Comparison of ENCODE assay signal across 15 mouse cellular contexts in genomic region chr9:30834908-30835307, GRCm38 (mm10).
A peak's percentile ranks its signal among the peaks of the same experiment; 100 is the strongest.
DNase-seq lines count a peak whose midpoint lies in the region; ATAC-seq and TF ChIP-seq lines count a peak whose summit lies in the region.
"Had no signal": no experiment of that assay in that cellular context is flagged by ENCODE, and none has a peak within 500 bp of the region (broad histone marks: within the 10 kb centered on the region; RNA-seq: fewer than 3 reads in every experiment).

No protein-coding gene starts in this region.

- ATAC-seq in hindbrain, embryonic 11.5 days (ENCODE audit: low FRiP score) = no peak
- ATAC-seq in hindbrain, postnatal 0 days = no peak
- peak; percentile 41; the same call in 1 of the 2 replicates for ATAC-seq in embryonic facial prominence, embryonic 14.5 days (ENCODE audit: low read depth)
- ATAC-seq in forebrain, embryonic 13.5 days = no peak
- ATAC-seq: inflammation-experienced regulatory T-cells, adult 6 months; lung, postnatal 0 days had no signal

- no peaks in the 10 kb centered on the region for H3K27me3 ChIP-seq in hindbrain, embryonic 11.5 days (ENCODE audit: control insufficient read depth, insufficient read depth, low read length)
- no peaks in the 10 kb centered on the region for H3K27me3 ChIP-seq in hindbrain, postnatal 0 days (ENCODE audit: insufficient read depth, low read length)
- no peaks in the 10 kb centered on the region for H3K27me3 ChIP-seq in embryonic facial prominence, embryonic 10.5 days (replicated peaks; ENCODE audit: low read depth, poor library complexity, severe bottlenecking)
- no peaks in the 10 kb centered on the region for H3K27me3 ChIP-seq in embryonic facial prominence, embryonic 14.5 days (replicated peaks; ENCODE audit: control insufficient read depth, insufficient read depth, low read length)
- no peaks in the 10 kb centered on the region for H3K27me3 ChIP-seq in kidney, adult 2 months (replicated peaks; ENCODE audit: control insufficient read depth, insufficient read depth, low read length)
- no peaks in the 10 kb centered on the region for H3K27me3 ChIP-seq in forebrain, embryonic 13.5 days
- H3K27me3 ChIP-seq: liver, embryonic 13.5 days; megakaryocyte, embryonic 14.5 days had no signal

- no peak overlapping the region for H3K4me3 ChIP-seq in hindbrain, embryonic 11.5 days (ENCODE audit: low read depth, low read length)
- no peak overlapping the region for H3K4me3 ChIP-seq in hindbrain, postnatal 0 days (ENCODE audit: low read length)
- peak overlapping the region; percentile 21; the same call in 1 of the 2 replicates for H3K4me3 ChIP-seq in embryonic facial prominence, embryonic 10.5 days
- H3K4me3 ChIP-seq in embryonic facial prominence, embryonic 14.5 days (ENCODE audit: low read depth, low read length) = no peak overlapping the region
- H3K4me3 ChIP-seq in kidney, adult 2 months (ENCODE audit: insufficient read depth, low read depth, low read length) = no peak overlapping the region
- no peak overlapping the region for H3K4me3 ChIP-seq in forebrain, embryonic 13.5 days
- H3K4me3 ChIP-seq: liver, embryonic 13.5 days; megakaryocyte, embryonic 14.5 days had no signal

- WGBS in hindbrain, embryonic 11.5 days = 40% methylated on average over 4 of the region's 4 CpGs
- WGBS in hindbrain, postnatal 0 days = 32% methylated on average over 4 of the region's 4 CpGs
- WGBS in embryonic facial prominence, embryonic 10.5 days = 23% methylated on average over 4 of the region's 4 CpGs
- 15% methylated on average over 4 of the region's 4 CpGs for WGBS in embryonic facial prominence, embryonic 14.5 days
- WGBS in kidney, adult 2 months = 52% methylated on average over 4 of the region's 4 CpGs
- 56% methylated on average over 4 of the region's 4 CpGs for WGBS in forebrain, embryonic 13.5 days

- no peak overlapping the region for H3K4me2 ChIP-seq in hindbrain, embryonic 11.5 days (replicated peaks; ENCODE audit: low read depth, low read length)
- no peak overlapping the region for H3K4me2 ChIP-seq in hindbrain, postnatal 0 days (ENCODE audit: low read depth, low read length)
- 0 out of 2 replicates have a peak overlapping the region, but pooled peaks have one; percentile 7 for H3K4me2 ChIP-seq in embryonic facial prominence, embryonic 14.5 days (ENCODE audit: low read depth, low read length)
- H3K4me2 ChIP-seq in forebrain, embryonic 13.5 days = no peak overlapping the region
- H3K4me2 ChIP-seq: heart, embryonic 11.5 days; liver, embryonic 13.5 days had no signal

- no peaks in the 10 kb centered on the region for H3K9me3 ChIP-seq in hindbrain, embryonic 11.5 days (ENCODE audit: control insufficient read depth, low read length)
- no peaks in the 10 kb centered on the region for H3K9me3 ChIP-seq in hindbrain, postnatal 0 days (ENCODE audit: low read length)
- no peaks in the 10 kb centered on the region for H3K9me3 ChIP-seq in embryonic facial prominence, embryonic 10.5 days
- H3K9me3 ChIP-seq in embryonic facial prominence, embryonic 14.5 days (ENCODE audit: control insufficient read depth, low read length) = no peaks in the 10 kb centered on the region
- no peaks in the 10 kb centered on the region for H3K9me3 ChIP-seq in forebrain, embryonic 13.5 days (replicated peaks)
- H3K9me3 ChIP-seq: liver, embryonic 13.5 days had no signal

- no peak for TF ChIP-seq CTCF in hindbrain, postnatal 0 days (IDR thresholded peaks at IDR 0.05; ENCODE audit: low read depth)
- no peak for TF ChIP-seq CTCF in kidney, adult 2 months (conservative IDR thresholded peaks at IDR 0.05; ENCODE audit: insufficient read depth, insufficient read length, low read depth, low read length)

- H3K9ac ChIP-seq in hindbrain, embryonic 11.5 days (ENCODE audit: low read depth, low read length) = no peak overlapping the region
- H3K9ac ChIP-seq in hindbrain, postnatal 0 days (replicated peaks; ENCODE audit: low read length) = no peak overlapping the region
- no peak overlapping the region for H3K9ac ChIP-seq in embryonic facial prominence, embryonic 14.5 days (ENCODE audit: low read depth, low read length)
- H3K9ac ChIP-seq in forebrain, embryonic 13.5 days = no peak overlapping the region
- H3K9ac ChIP-seq: liver, embryonic 13.5 days had no signal

- no peaks in the 10 kb centered on the region for H3K4me1 ChIP-seq in hindbrain, embryonic 11.5 days (replicated peaks; ENCODE audit: control insufficient read depth, insufficient read depth, low read length)
- H3K4me1 ChIP-seq in hindbrain, postnatal 0 days (ENCODE audit: insufficient read depth, low read length) = no peaks in the 10 kb centered on the region
- peaks cover 20% of the 10 kb centered on the region for H3K4me1 ChIP-seq in embryonic facial prominence, embryonic 10.5 days
- H3K4me1 ChIP-seq in embryonic facial prominence, embryonic 14.5 days (ENCODE audit: control insufficient read depth, insufficient read depth, low read length) = peaks cover 18% of the 10 kb centered on the region
- no peaks in the 10 kb centered on the region for H3K4me1 ChIP-seq in kidney, adult 2 months (ENCODE audit: control insufficient read depth, insufficient read depth, low read length)
- no peaks in the 10 kb centered on the region for H3K4me1 ChIP-seq in forebrain, embryonic 13.5 days
- H3K4me1 ChIP-seq: liver, embryonic 13.5 days; megakaryocyte, embryonic 14.5 days had no signal

- no peak overlapping the region for H3K27ac ChIP-seq in hindbrain, embryonic 11.5 days (ENCODE audit: low read depth, low read length)
- no peak overlapping the region for H3K27ac ChIP-seq in hindbrain, postnatal 0 days
- peak overlapping the region; percentile 88 for H3K27ac ChIP-seq in embryonic facial prominence, embryonic 10.5 days (replicated peaks)
- peak overlapping the region; percentile 82 for H3K27ac ChIP-seq in embryonic facial prominence, embryonic 14.5 days (replicated peaks; ENCODE audit: low read depth, low read length)
- no peak overlapping the region for H3K27ac ChIP-seq in kidney, adult 2 months (ENCODE audit: insufficient read depth, low read depth, low read length)
- no peak overlapping the region for H3K27ac ChIP-seq in forebrain, embryonic 13.5 days
- H3K27ac ChIP-seq: liver, embryonic 13.5 days had no signal

- H3K36me3 ChIP-seq in hindbrain, embryonic 11.5 days (ENCODE audit: control insufficient read depth, insufficient read depth, low read length) = no peaks in the 10 kb centered on the region
- no peaks in the 10 kb centered on the region for H3K36me3 ChIP-seq in hindbrain, postnatal 0 days (ENCODE audit: insufficient read depth, low read length)
- H3K36me3 ChIP-seq in embryonic facial prominence, embryonic 10.5 days (replicated peaks) = no peaks in the 10 kb centered on the region
- no peaks in the 10 kb centered on the region for H3K36me3 ChIP-seq in embryonic facial prominence, embryonic 14.5 days (ENCODE audit: control insufficient read depth, insufficient read depth, low read length)
- no peaks in the 10 kb centered on the region for H3K36me3 ChIP-seq in kidney, adult 2 months (ENCODE audit: control insufficient read depth, insufficient read depth, low read length)
- no peaks in the 10 kb centered on the region for H3K36me3 ChIP-seq in forebrain, embryonic 13.5 days (ENCODE audit: poor library complexity, severe bottlenecking)
- H3K36me3 ChIP-seq: liver, embryonic 13.5 days had no signal

- DNase-seq in hindbrain, embryonic 11.5 days (ENCODE audit: low spot score) = peak; percentile 22
- DNase-seq in hindbrain, postnatal 0 days (ENCODE audit: low spot score) = no peak
- peak; percentile 57 for DNase-seq in embryonic facial prominence, embryonic 10.5 days (ENCODE audit: low spot score)
- peak; percentile 29 for DNase-seq in embryonic facial prominence, embryonic 14.5 days (ENCODE audit: low spot score)
- DNase-seq in mesoderm, embryonic 11.5 days (ENCODE audit: low read depth, low spot score) = peak; percentile 39
- no peak for DNase-seq in kidney, adult 2 months
- DNase-seq: gastrocnemius, postnatal 14 days; liver, embryonic 13.5 days; right cerebral cortex, postnatal 4 days; thymus, postnatal 4 days had no signal

- TF ChIP-seq POLR2A in kidney, adult 2 months (IDR thresholded peaks at IDR 0.05; ENCODE audit: low read depth, low read length) = no peak

Comparison
In these comparisons a context has a peak if more than half of its experiments do, and no peak if none do; other contexts are left out.
1. DNase-seq: peak in hindbrain, embryonic 11.5 days (single experiment), embryonic facial prominence, embryonic 10.5 days (single experiment), embryonic facial prominence, embryonic 14.5 days (single experiment) and mesoderm, embryonic 11.5 days (single experiment); none in hindbrain, postnatal 0 days (single experiment) and kidney, adult 2 months (single experiment).
2. H3K27ac ChIP-seq: peak in embryonic facial prominence, embryonic 10.5 days (single experiment) and embryonic facial prominence, embryonic 14.5 days (single experiment); none in hindbrain, embryonic 11.5 days (single experiment), hindbrain, postnatal 0 days (single experiment), kidney, adult 2 months (single experiment) and forebrain, embryonic 13.5 days (single experiment).